Mouse (Mus musculus) retina, postnatal 7 days (tissue): ENCODE results near the gene Ccnq.
A peak's percentile ranks its signal among the peaks of the same experiment; 100 is the strongest.

ENCODE experiments used
- DNase-seq: peaks from one replicate; pipeline ENCODE4 v3.0.0-alpha.2; 2012; ENCODE audit warnings: low read depth, low spot score

The Ccnq gene

DNA sequence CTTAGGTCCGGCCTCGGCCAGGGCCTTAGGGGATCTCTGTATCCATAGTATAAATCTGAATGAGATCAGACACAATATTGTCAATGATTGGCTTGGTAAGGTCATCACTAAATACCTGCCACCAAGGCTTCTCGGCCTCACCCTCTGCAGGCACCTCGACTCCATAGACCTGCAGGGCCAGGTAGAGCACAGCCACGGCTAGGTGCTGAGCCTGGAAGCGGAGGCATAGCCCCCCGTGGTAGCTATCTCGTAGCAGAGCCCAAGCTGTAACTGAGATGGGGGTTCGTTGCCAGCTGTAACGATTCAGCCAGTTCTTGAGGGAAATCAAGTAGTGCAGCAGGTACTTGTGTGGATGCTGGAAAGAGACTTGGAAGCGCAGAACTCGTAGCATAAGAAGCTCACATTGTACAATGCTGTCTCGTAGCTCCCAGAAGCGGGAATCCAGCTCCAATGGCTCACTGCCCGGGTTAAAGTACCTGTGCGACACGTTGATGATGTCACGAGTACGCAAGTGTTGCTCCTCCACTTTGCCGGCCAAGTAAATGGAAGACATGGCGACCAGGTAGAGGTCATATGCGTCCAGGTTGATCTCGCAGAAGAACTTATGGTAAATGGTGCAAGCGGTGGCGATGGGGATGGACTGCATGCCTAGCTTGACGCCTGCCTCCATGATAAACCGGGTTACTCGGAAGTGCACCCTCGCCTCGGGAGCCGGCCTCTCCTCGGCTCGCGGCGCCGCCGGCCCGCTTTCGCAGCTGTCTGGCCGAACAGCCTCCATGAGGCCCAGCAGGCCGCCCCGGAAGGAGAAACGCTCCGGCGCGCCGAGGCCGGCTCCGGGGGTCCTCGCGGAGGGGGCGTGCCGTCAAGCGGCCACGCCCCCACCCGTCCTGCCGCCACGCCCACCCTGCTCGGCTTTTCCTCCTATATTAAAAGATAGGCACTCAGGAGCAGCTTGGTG, at the start of gene Ccnq:
Gene Ccnq, minus strand, starts transcription at position 845 of the 958 bp plus-strand sequence.
- peak; percentile 44 for DNase-seq

DNA sequence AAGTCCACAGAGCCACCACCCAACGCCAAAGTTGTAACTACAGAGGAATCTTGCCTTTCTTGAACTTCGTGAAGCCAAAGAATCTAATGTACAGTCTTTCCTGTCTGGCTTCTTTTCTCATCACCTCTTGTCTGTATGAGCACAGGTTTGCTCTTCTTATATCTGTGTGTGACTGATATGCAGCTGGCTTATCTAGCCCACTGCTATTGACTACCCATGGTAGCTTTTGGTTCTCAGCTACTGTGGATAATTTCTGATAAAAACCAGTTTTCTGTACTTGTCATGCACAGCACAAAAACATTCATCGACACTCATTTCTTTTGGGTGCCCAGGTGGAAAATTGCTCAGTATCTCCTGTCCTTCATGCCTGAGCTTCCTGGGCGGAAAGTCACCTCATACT, 49.6 kb upstream of the Ccnq start:
- no peak for DNase-seq

DNA sequence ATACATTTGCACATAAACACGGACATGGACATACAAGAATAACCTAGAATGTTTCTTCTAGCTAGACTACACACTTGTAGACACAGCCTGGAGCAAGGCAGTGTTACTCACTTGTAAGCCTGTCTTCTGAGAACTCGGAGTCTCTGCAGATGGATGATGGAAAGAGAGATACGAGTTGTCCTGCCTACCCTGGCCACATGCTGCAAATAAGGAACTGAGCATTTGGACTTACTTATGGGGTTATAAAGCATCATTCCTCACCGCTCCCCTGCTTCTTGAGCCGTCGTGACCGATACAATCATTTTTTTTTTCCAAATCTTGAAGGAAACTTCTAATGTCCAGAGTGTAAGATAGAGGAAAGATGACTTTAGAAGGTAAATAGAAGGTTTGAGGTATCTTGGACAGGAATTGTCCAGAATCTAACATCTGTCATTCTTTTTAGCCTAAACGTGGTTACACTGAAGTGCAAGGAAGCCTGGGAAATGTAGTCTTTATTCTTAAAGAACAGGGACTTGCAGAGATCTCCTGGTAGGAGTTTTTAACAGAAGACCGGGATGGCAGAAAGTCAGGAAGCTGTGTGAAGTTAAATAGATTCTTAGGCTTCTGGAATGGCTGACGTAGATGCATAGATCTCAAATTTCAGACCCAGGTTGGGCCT, 44.7 kb upstream of the Ccnq start:
- DNase-seq: no peak

DNA sequence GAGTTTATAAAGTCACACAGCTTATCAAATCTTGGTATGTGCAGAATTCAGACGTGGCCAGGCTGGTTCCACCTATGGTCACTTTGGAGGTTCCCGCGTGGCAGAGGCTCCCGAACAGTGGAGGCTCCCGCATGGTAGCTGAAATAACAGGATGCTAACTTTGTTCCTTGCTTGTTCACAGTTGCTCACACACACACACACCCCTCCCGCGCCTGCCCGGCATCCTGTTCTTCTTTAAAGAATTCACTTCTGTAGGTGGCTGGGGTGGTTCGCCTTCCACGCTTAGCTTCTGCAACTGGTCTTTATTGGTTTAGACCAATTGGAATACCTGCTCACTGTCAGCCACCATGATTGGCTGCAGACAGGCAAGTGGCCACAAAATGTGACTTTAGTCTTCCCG, 41.6 kb upstream of the Ccnq start:
- DNase-seq: no peak

DNA sequence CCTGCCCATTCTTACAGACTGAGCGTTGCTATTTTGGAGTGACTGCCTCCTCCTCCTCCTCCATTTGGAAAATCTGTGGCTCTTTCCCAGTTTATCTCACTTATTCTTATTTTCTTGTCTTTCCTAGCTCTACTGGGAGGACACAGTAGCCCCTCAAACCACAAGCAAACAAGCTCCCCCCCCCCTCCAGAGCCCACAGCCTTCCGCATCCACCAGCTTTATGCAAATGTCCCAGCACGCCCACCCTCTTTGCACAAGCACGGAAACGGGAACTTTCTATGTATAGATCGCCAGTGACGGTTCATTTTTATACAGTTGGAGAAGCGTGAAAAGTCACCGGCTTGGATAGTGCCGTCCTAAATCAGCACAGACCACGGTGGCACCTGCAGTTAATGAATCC, 40.9 kb upstream of the Ccnq start:
- no peak for DNase-seq

DNA sequence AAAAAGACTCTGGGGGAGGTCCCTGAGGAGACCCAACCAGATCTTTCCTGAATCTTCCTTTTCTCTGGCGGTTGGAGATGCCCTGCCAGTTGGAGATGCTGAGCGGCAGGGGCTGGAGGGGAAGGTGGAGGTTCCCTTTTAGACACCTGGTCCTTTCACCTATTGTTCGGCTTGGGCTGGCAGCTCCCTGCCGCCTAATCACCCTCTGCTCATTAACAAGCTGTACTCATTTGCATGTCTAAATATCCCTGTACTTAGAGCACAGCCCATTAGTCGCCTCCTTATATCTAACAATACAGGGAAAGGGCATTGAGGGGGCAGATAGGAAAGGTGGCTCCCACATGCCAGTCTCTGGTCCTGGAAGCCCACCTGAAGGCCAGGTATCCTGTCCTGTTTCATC, 40.5 kb upstream of the Ccnq start:
- DNase-seq: no peak

DNA sequence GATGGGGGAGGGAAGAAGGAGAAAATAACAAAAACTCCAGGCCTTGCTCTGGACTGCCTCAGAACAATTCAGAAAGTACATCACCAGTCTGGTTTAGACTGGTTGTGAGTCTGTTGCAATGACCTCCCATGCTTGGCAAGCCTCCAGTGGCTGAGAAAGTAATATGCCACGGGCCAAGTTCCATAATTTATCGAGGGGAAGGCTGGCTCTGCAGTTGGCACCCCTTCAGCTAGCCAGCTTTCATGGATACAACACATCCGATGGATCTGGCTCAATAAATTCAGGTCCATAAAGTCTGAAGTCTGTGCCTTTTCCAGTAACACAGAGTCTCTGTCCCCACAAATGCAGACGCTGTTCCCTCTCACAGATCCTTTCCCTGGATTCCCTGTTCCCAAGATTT, 40.1 kb upstream of the Ccnq start:
- no peak for DNase-seq

DNA sequence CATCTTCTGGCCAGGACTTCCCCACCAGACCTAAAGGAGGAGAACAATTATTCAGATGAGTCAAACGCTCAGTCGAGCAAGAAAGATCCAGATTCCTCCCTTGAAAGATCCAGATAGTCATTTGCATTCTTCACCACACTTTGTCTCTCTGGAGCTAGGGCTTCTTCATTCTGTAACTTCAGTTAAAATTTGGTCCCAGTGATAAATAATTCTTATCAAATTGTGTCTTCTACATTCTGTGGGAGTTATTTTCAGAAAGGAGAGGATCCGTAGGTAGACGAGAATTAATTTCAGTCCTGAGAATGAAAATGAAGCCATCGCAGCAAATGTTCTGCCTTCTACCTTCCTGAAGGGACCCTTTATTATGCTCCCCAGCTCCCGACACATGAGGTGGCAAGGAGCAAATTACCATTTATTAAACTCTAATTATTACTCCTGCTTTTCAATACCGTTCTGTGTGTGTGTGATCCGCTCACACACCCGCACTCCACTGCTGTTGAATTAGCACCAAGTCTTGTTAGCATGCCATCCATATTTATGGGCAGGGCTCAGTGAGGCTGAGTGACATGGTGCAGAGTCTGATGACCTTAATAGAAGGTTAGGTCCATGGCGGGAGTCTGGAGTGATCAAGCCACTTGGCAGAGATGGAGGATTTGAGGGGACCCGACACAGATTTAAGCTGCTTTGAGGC, 38.0 kb upstream of the Ccnq start:
- no peak for DNase-seq

DNA sequence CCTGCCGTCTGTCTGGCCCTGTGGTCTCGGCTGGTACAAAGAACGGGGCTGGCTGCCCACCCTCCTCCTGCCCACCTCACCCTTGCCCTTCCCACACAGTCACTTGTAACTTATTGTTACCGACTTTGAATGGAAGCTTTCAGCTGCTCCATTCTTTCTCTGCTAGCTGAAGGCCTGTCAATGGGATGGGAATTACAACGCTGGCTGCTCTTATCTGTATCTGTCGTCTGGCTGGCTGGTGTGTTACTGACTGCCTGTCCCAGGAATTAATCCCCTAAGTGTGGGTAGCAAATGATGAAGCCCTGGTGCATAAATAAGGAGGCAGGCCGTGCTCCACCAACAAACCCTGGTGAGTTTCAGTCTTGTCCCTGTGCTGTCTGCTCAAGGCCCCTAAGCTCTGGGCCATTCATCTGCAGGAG, 34.5 kb upstream of the Ccnq start:
- DNase-seq: no peak

DNA sequence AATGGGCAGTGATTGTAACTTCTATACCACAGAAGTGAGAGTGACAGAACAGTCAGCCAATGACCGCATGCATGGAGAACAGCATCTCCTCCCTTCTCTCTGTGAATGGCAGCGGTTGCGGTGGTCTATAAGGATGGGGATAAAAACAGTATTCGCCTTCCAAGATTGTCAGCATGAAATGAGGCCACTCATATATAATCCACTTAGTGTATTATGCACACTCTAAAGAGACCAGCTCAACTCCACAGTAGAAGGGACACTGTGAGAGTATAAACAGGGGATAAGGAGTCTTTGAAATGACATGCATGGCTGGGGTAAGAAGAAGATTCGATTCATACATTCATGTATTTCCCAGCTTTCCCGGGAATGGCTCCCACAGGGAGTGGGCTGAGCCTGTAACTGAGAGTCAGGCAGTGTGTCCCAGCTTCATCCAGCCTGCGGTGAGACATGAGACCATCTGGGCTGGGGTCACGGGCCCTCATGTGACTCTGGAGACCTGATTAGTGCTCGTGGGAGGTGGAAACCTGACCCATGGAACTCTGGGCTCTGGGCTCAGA, 31.3 kb upstream of the Ccnq start:
- peak; percentile 53 for DNase-seq

DNA sequence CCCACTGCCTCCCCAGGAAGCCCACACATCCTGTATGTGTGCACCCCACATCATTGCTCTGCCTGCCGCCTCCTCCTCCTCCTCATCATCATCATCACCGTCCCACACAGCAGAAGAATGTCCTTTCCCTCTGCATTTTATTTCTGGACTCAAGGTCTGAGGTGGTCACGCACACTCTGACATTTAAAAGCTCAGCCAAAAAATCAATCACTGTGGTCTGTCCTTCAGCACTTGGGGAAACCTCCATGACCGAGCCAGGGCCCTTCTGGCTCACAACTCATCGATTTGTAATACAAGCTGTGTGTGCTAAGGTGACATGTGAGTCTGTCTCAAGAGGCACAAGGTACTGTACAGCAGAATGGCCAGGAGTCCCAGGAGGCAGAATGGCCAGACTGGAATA, 30.8 kb upstream of the Ccnq start:
- DNase-seq: no peak

DNA sequence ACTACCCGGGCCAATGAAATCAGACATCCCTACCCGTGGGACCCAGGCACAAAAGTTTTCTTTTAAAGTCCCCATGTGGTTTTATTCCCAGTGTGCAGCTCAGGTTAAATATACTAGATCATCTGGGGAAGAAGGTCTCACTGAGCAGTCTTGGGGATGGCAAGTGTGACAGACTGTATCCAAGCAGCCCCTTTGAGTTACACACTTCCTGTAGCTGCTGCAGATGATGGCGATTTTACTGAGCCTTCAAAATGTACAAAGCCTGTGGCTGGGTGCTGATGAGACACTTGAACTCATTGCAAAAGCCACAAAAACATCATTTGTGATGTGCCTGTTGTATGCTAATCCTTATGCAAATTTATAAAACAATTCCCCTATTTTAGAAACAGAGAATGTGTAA, 29.0 kb upstream of the Ccnq start:
- DNase-seq: no peak

DNA sequence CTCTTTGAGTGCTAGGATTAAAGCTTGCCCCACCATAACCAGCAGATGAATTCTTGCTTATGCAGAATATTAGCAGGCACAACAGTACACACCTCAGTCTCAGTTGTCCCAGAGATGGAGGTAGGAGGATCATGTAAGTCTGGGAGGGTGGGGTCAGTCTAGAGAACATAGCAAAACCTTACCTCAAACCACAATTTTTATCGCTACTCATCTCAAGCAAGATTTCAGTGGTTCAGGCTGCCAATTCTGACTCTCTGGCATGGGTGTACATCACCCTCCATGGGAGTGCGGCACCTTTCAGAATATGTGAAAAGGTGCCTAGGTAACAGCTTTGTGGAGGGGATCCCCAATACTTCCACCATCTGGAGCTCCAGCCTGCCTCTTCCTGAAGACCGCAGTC, 28.5 kb upstream of the Ccnq start:
- no peak for DNase-seq

DNA sequence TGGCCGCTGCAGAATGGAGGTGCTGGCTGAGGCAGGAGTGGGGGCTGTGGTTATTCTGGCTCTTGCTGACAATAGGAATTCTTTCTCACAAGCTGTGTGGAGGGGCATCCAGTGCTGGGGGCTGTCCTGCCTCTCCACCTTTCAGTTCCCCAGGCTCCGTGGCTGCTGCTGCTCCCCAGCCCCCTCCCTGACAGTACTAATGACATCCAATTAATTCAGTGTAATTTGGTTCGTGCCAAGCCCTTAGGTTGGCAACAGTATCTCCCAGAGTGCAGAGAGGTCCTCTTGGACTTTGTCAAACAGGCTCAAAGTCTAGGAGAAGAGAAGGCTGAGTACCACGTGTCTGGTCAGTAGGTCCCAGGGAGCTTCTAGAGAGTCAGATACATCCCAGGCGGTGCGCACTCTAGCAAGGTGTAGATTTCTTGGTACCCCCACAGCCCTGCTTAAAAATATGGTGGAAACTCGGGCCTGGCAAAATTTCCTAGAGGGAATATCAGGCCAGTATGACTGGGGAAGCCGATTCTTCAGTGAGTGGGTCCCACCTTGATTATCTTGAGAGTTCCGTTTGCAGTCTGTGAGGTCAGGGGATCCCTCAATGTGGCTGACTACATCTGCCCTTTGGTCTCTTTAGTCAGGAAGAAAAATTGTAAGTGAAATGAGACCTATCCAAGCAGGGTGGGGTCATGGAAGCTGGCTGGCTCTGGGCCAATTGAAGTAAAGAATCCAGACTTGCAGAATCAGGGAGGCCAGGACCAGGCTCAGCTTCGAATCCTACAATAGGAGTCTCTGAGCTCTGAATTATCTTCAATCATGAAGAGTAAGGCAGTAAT, 26.5 kb upstream of the Ccnq start:
- DNase-seq: no peak

DNA sequence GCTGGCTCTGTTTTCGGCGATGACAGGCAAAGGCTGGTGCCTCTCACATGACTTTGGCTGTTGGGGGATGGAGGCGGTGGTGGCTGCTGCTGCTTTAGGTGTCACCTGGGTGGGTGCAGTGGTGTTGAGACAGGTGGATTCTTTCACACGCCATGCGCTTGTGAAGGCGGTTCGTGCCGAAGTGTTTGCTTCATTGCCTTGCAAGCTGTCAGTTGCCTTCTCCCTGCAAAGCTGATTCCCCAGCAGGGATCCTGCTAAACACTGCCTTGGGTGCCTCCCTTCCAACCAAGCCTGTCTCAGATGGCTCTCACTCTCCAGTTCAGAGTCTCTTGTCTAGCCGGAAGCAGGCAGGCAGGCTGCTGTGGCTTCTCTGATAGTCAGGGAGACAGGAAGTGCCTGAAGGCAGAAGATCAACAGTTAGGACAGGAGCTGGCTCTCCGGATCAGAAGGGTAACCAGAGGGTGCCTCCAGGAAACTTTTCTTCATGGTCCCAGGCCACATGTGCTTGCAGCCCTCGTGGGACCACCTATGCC, 20.3 kb upstream of the Ccnq start:
- DNase-seq: no peak

DNA sequence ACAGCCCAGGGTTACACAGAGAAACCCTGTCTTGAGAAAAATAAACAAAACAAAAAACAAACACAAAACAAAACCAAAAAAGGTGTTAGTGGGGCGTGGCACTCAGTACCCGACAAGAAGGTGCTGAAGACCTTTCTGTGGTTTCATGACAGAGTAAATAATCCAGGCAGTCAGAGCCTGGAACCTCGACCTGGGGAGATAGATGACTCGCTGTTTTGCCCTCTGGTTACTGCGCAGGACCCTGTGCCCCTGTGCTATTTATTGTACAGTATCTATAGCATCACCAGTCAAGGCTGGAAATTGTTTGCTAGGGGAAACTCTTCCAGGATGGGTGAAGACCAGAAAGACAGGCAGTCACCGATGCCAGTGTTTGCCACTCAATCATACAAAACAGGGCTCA, 18.9 kb upstream of the Ccnq start:
- no peak for DNase-seq

DNA sequence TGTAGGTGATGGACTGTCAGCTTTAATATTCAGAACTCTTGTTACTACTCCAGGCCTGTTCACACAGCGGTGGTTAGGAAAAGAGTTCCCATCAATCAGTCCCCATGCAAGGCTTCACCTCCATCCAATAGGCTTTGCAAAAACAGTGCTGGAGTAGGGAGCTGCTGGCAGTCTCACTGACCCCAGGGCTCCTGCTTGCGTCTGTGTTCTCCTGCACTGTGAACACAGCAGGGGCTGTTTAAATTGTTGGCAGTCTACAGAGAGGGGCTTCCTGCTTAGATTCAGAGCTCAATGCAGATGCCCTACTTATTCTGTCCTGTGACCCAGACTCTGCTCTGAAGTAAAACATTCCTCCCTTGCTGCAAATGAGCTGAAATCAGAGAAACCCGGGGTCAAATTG, 17.2 kb upstream of the Ccnq start:
- no peak for DNase-seq

DNA sequence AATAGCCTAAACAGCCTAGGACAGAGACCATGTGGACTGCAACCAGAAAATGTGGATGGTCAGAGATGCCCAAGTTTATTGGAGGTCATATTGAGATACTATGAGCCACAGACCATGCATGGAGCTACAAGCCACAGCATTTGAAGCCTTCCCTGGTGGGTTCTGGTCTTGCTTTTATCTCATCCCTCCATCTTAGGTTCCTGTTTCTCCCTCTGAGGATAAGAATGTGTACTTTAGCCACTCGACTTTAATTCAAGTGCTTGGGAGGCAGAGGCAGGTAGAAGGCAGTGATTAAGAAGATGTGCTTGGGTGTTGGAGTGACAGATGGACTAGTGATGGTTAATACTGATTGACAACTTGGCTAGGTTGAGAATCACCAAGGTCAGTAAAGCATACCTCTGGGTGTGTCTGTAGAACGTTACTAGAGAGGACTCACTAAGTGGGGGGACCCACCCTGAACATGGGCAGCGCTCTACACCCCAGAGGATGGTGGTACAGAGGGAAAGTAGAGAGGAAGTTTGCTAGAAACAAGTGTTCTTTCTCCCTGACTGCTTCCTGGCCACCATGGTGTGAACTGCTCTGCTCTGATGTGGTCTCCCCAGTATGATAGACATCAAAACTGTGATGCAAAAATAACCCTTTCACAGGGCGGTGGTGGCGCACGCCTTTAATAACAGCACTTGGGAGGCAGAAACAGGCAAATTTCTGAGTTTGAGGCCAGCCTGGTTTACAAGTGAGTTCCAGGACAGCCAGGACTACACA, 14.7 kb upstream of the Ccnq start:
- DNase-seq: no peak

DNA sequence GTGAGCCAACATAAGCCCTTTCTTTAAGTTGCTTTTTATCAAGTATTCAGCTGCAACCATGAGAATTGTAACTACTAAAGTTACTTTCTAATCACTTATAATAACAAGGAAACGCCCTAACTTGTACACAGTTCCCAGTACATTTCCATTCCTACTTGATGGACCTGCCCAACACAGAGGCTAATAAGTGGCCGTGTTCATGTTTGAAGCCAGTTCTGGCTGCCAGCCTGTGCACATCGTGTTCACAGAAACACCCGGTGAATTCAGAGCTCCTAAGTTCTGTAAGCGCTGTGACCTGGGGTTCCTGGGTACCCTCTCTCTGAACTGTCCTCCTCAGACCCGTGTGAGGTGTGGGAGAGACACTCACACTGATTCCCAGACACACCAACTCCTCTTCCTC, 13.3 kb upstream of the Ccnq start:
- no peak for DNase-seq

DNA sequence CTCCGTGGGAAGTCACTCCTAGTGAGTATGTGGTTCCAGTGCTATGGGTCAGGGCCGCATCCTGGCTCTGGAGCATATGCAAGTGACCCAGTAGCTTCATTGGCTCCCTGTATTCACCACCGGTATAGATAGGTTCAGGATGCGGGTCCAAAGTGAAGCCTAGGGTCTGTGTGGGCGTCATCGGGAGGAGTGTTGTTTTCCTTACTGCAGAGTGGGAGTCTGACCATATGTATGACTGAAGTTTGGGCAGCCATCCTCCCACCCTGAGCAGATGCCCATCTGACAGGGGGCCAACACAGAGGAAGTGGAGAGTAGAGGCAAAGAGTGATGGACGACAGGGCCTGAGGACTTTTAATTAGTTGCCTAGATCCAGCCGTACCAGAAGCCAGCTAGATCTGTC, 12.8 kb upstream of the Ccnq start:
- no peak for DNase-seq
